Mouse (Mus musculus): ENCODE results near the gene Sstr1. TPM values are rescaled to one million over a fixed set of nuclear protein-coding genes. Genes with fewer than 3 reads are reported as not detected.

The Sstr1 gene
- 2.3 and 4.1 TPM in 2 replicates for polyA plus RNA-seq (2012; rRNA removed)

DNA sequence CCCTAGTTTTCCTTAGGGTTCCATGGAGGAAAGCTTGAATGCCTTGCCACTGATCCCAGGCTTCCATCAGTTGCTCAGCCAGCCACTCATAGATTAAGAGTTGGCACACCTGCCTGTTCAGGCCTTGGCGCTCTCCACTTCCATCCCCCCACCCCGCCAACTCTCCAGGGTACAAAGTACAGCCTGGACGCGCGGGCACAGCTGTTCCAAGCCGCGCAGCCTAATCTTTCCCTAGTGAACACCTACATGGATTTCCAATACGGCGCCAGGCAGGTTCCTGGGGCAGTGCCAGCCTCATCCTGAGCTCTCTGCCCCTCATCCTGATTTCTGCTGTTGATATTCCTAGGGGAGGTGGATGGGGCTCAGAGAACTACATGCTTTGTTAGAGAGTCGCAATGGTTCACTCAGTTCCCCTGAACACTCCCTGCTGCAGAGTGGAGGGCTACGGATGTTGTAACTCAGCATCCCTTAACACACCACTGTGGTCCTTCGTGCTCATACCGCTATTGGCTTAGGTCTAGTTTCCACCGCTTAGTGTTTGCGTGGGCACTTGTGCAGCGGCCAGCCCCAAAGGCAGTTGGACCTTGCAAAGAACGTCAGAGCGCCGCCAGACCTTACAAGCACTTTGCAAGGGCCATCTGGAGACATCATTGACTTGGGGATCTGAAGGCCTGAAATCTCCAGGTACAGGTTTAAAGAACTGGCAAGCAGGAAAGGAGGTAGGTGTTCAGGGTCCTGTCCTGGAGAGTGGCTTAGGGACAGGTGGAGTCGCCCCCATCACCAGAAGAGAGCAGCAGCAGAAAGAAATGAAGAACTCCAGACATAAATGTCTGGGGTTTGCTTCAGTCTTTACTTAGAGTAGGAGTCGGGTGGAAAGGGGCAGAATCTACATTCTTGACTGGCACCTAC is at the start of gene Sstr1:
Sstr1 (plus strand) TSS at position 610 of the 909 bp plus-strand sequence.
- DNase-seq (ENCODE audit: low read depth, low spot score) = no peak
- WGBS = 40% methylated on average over 21 of the region's 21 CpGs

DNA sequence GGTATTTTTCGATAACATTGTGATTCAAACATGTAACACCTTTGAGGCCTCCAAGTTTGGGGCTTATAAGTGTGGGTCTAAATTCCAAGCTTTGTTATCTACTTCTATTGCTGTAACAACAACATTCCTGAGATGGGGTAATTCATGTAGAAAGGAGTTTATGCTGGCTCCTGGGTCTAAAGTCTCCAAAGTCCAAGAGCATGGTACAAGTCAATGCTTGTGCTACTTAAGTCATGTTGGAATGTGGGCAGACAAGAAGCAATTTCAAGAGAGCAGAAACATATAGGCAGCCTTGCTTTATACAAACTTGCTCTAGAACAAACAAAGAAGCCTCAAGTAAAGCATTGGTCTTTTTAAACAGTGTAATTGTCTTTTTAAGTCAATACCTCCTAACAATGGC is 12.8 kb upstream of the Sstr1 start:
- 74% methylated on average over 1 of the region's 1 CpGs for WGBS
- no peak for DNase-seq (ENCODE audit: low read depth, low spot score)

DNA sequence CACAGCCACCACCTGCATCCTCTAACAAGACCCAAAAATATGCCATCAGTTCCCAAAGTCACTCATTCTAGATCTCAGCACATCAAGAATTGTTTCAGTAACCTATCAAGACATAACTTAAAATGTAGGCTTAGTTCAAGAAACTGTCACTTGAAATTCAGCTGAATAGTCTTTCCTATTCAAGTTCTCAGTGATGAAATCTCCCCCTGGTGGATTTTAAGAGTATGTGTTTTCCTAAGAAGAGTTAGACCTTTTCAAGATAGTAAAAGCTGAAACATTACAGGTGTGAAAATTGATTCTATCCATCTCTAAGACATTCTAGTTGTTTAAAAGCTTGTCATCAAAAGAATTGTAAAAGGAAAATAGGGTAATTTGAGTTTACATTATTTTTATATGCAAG is 10.4 kb upstream of the Sstr1 start:
- no peak for DNase-seq (ENCODE audit: low read depth, low spot score)

DNA sequence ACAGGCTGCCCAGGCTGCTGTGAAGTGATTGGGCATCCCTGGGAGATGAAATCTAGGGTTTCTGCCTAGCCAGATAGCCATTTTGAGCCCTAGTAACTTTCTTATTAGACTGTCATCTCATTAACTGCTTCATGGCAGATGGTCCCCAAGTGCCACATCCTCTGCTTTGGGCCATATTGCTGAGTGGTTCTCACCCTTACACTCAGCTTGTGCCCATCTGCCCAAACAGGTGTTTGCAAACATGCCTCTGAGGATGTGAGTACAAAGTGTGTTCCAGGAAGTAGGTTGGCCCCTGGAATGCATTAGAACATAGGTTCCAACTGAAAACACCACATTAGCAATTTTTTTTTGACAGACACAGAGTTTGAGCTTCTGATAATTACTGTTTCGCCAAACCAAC is 3.6 kb upstream of the Sstr1 start:
- WGBS = 91% methylated on average over 1 of the region's 1 CpGs
- no peak for DNase-seq (ENCODE audit: low read depth, low spot score)

DNA sequence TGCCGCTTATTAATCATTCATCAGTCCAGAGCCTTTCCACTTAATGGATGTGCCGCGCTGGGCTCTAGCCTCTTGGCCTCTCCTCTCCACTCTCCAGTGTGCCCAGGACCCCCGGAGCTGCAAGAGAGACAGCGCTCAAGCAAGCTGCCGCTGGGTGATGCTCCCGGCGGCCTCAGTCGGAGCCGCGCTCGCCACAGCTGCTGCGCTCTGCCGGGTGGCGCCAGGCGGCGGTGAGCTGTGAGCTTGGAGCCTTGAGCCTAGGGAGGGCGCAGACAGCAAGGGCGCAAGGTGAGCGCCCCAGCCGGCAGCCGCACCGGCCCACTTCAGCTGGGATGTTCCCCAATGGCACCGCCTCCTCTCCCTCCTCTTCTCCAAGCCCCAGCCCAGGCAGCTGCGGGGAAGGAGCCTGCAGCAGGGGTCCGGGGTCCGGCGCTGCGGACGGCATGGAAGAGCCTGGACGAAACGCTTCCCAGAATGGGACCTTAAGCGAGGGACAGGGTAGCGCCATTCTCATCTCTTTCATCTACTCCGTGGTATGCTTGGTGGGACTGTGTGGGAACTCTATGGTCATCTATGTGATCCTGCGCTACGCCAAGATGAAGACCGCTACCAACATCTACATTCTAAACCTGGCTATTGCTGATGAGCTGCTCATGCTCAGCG is 820 bp downstream of the Sstr1 start:
- no peak for DNase-seq (ENCODE audit: low read depth, low spot score)
- WGBS = 2% methylated on average over 39 of the region's 39 CpGs

DNA sequence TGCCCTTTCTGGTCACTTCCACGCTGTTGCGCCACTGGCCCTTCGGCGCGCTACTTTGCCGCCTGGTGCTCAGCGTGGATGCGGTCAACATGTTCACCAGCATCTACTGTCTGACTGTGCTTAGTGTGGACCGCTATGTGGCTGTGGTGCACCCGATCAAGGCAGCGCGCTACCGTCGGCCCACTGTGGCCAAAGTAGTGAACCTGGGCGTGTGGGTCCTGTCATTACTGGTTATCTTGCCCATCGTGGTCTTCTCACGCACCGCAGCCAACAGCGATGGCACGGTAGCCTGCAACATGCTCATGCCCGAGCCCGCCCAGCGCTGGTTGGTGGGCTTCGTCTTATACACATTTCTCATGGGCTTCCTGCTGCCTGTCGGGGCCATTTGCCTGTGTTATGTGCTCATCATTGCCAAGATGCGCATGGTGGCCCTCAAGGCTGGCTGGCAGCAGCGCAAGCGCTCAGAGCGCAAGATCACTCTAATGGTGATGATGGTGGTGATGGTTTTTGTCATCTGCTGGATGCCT is 1.4 kb downstream of the Sstr1 start:
- 6% methylated on average over 29 of the region's 29 CpGs for WGBS
- DNase-seq (ENCODE audit: low read depth, low spot score) = no peak

DNA sequence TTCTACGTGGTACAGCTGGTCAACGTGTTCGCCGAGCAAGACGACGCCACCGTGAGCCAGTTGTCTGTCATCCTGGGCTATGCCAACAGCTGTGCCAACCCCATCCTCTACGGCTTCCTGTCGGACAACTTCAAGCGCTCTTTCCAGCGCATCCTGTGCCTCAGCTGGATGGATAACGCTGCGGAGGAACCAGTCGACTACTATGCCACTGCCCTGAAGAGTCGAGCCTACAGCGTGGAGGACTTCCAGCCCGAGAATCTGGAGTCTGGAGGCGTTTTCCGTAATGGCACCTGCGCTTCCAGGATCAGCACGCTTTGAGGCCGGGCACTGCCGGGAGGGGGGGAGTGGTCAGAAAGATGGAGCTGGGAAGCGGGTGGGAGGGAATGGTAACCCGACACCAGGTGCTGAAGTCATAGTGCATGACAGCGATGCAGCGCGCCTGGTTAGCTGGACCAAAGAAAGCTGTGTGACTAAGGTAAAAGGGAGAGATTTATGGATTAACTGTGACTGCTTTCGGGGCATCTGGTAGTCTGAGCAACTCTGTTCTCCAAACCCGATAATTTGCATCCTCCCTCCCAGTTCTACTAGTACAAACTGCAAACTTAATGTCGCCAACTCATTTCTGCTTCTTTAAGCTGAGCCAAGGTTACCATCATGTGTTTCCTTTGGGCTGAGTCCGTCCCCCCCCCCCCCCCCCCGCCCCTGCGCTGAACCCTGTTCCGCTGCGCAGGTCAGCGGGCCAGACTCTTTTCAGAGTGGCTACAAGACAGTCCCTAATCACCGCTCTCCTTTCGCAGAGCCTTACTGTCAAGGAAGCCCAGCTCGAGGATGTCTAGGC is 2.1 kb downstream of the Sstr1 start:
- WGBS = 1% methylated on average over 40 of the region's 40 CpGs
- DNase-seq (ENCODE audit: low read depth, low spot score) = no peak

DNA sequence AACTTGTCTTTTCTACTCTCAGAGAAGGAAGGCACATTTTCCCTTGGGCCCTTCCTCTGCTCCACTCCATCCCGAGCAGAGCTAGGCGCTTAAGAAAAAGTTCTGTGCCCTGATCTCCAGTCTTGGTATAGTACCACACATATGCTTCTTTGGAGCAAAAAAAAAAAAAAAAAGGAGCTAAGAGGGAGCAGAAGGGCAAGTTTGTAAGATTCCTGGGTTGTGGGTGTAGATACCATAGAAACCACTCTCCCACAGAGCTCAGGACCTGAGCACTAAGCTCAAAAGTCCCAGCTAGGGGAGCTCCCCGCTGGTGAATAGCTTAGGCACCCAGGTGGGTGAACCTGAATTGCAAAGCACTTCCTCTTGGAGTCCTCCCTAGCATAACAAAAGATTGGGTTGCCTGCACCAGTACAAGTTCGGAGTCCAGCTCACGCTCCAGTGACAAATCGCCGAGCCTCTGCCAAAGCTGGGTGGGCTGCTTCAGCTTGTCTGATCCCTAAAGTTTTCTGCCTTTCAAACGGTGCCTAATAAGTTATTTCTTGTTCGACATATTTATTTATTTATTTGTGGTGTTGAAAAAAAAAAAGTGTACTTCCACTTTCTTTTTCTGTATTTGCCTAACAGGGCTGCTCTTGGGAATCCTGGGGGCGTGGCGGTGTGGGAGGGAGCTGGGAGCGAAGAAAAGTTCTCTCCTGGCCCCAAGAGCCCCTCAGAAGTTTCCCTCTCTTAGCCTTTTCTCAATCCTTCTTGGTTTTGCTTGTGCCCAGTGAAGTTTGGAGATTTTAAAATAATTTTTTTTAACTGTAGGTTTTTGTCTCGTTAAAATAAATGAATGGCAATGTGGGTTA is 2.9 kb downstream of the Sstr1 start:
- DNase-seq (ENCODE audit: low read depth, low spot score) = no peak
- 13% methylated on average over 13 of the region's 13 CpGs for WGBS

DNA sequence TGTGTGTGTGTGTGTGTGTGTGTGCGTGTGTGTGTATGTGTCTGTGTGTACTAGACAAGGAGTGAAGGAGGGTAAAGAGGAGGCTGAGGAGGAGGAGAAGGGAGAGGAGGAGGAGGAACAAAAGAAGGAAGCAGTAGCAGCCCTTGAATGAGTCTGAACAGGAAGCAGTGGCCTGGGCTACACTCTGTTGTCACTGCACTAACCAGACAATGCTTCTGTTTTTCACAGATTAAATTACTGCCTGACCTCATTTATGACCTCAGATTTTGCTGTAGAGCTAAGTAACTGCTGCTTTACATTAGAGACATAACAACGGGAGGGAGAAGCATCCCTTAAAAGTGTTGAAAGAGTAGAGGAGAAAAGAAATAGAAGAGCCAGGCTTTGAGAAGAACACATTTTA is 4.6 kb downstream of the Sstr1 start:
- DNase-seq (ENCODE audit: low read depth, low spot score) = no peak
- WGBS = 52% methylated on average over 2 of the region's 2 CpGs

DNA sequence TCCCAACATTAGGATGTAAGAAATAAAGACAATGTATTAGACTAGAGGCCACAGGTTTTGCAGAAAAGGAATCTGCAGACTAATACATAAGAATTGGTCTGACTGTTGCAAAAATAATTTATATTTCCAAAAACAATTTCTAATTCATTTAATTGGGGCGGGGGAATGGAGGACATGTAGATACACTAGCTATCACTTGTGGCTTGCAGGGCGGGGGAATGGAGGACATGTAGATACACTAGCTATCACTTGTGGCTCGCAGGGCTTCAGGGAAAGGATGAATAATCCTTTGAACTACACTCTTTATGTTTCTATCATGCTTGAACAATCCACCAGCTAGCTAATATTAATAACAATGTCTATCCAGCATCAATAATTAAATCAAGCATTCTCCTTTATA is 7.5 kb downstream of the Sstr1 start:
- 90% methylated on average over 3 of the region's 3 CpGs for WGBS
- no peak for DNase-seq (ENCODE audit: low read depth, low spot score)

DNA sequence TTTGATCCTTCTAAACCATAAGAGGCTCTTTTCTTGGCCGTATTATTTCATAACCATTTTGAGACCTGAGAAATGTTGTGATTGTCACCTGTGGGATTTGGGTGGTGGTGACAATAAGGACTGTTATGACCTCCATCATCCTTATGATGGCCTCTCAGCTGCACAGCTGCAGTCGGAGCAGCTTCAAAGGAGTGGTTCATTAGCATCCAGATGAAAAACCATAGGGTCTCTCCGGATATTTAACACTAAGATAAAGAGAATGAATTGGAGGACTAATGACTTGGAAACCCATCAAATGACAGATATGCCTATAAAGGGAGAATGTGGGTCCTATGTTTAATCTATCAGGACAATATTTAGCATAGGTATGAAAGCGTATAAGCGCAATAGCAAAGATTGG is 14.1 kb downstream of the Sstr1 start:
- no peak for DNase-seq (ENCODE audit: low read depth, low spot score)
- 86% methylated on average over 5 of the region's 5 CpGs for WGBS

DNA sequence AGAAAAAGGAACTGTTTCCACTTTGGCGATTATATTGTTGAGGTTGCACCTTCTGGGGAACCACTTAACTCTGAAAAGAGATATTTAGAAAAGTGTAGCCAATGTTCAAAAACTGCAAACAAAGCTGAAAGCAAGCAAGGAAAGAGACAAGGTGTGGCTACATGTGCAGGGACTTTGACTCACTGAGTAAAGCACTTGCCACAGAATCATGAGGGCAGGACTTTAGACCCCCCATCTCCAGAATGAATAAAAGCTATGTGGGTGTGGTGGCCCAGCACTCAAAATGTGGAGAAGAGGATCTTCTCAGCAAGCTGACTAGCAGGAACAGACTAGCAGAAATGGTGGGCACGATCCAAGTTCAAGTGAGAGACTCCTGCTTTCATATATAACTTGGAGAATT is 20.9 kb downstream of the Sstr1 start:
- DNase-seq (ENCODE audit: low read depth, low spot score) = no peak
- 52% methylated on average over 2 of the region's 2 CpGs for WGBS

DNA sequence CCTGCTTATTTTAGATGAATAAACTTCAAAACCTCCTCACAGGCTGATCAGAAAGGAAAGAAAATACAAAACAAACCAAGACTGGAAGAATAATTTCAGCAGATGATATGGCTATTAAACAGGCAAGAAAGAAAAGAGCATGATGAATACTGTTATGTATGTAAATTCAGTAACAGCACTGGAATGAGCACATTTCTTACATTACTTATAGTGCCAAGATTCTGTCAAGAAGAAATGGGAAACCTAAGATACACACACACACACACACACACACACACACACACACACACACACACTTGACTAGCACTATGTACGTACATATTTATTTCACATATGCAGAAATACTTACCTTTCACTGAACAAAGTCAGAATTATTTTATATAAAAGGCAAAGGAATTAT is 40.3 kb downstream of the Sstr1 start:
- 88% methylated on average over 1 of the region's 1 CpGs for WGBS
- DNase-seq (ENCODE audit: low read depth, low spot score) = no peak

Other genes with a start within 250 kb of the Sstr1 start
- gene Clec14a, start 57.5 kb downstream of the Sstr1 start, polyA plus RNA-seq (2012; rRNA removed) = 1.4 and 2.0 TPM in 2 replicates

All from large intestine, adult 2 months (tissue).